Mouse (Mus musculus): ENCODE results near the gene Acot13. TPM values are rescaled to one million over a fixed set of nuclear protein-coding genes. Genes with fewer than 3 reads are reported as not detected.
A peak's percentile ranks its signal among the peaks of the same experiment; 100 is the strongest.
"Not testable (repeated sequence)": the region's sequence is repeated elsewhere in the genome, so short reads cannot be mapped to it uniquely, and the experiment has no call there.

The Acot13 gene
- total RNA-seq, 2 experiments from 2014 or later, result 233 to 245 TPM

- DNase-seq, result peak; percentile 32
Observed at GRCm38 (mm10) chr13:24786014-24786490, 45.3 kb downstream of the Acot13 start.

GRCm38 (mm10) chr13:24781916-24782315, 49.4 kb downstream of the Acot13 start:
- DNase-seq, result peak; percentile 43

- DNase-seq, result no peak
Observed at GRCm38 (mm10) chr13:24778706-24779380, 52.5 kb downstream of the Acot13 start.

DNA sequence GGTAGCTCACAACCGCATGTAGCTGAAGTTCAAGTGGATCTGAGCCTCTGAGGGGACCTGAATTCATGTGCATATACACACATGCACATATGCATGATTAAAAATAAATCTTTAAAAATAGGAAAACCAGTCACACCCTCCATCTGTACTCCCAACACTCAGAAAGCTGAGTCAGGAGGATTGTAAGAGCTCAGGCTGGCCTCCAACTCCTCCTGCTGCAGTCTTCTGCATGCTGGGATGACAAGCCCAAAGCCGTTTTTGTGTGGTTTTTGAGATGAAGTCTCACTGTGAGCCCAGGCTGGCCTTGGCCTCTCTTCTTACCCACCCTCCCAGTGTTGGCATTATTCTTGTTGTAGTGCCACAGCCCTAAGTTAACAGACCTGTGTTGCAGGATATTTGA, 53.3 kb downstream of the Acot13 start:
- no peak for DNase-seq

DNA sequence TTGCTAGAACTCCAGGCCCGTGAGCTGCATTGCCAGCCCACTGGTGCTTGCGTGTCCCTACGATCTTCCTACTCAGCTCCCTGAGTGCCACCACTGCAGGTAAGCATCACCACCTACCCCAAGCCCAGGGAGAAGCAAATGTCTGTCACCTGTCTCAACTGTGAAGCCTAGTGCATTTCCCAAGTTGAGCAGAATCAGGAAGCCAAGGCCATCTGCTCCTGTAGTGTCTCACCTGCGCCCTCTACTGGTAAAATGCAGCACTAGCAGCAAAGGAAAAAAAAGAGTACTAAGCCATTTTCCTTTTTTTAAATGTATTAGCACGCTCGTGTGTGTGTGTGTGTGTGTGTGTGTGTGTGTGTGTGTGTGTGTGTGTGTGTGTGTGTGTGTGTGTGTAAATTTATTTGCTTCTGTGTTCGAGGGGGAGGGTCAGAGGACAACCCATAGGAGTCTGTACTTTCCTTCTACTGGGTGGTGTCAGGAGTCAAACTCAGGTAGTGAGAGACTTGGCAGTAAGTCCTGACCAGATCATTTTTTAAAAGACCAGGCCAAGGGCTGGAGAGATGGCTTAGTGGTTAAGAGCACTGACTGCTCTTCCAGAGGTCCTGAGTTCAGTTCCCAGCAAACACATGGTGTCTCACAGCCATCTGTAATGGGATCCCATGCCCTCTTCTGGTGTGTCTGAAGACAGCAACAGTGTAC, 55.0 kb downstream of the Acot13 start:
- peak; percentile 66 for DNase-seq

DNA sequence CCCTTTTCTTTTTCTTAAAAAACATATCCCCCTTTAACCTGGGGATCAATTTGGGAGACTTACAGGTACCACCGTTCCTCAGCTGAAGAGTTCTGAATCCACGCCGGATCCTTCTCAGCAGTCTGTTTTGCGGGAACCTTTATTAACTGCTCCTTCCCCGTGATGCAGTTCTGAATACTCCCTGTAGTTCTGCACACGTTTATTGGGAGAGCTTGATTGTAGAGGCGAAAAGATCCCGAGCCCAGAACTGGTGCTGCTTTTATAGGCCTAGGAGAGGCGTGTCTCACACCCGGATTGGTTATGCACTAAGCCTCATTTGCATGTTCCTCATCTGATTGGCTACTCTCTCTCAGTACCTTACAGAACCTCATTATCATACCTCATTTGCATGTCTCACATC, 59.9 kb downstream of the Acot13 start:
- not testable (repeated sequence) for DNase-seq

Other genes starting within 250 kb of the Acot13 start
- gene Ripor2, start 249.4 kb downstream of the Acot13 start, total RNA-seq (2021), result 10 to 100 TPM; 25.4 to 27.5 TPM
- not detected for gene Armh2, start 90.3 kb downstream of the Acot13 start, total RNA-seq (2021)
- 10 to 100 TPM; 69.9 to 75.8 TPM for gene Gmnn, start 69.6 kb downstream of the Acot13 start, total RNA-seq (2021)
- 100 to 1,000 TPM; 156 to 166 TPM for gene BC005537, start 29.9 kb downstream of the Acot13 start, total RNA-seq (2021)
- gene Tdp2, start 139 bp upstream of the Acot13 start, total RNA-seq (2021), result 10 to 100 TPM; 16.9 to 21.0 TPM
- gene D130043K22Rik, start 13.6 kb upstream of the Acot13 start, total RNA-seq (2021), result under 1 TPM in 1 of 2 experiments, not detected in 1; 0.05 TPM
- 10 to 100 TPM; 22.8 to 24.5 TPM for gene Aldh5a1, start 106.1 kb upstream of the Acot13 start, total RNA-seq (2021)
- under 1 TPM; 0.52 to 0.55 TPM for gene Gpld1, start 111.6 kb upstream of the Acot13 start, total RNA-seq (2021)
- 10 to 100 TPM; 56.0 to 58.4 TPM for gene Mrs2, start 188.8 kb upstream of the Acot13 start, total RNA-seq (2021)
- under 1 TPM; 0.05 to 0.11 TPM for gene Dcdc2a, start 224.5 kb upstream of the Acot13 start, total RNA-seq (2021)